Mouse (Mus musculus) mouse embryonic stem cell (cell line): Measurements from ENCODE around the gene Igsf9b.

Source experiments
- in situ Hi-C, 2 experiments: fragments of 300-500 bp; cut with MboI; formaldehyde crosslinking; loops; 1 replicate in 1 of 2; 3 replicates in 1 of 2; pipeline ENCODE4 v1.14.3; 2019 to 2020; ENCODE audit warnings: low sequenced_read_pairs in 2 of 2, low pct_unique_long_range_greater_than_20kb in 1 of 2, mixed read lengths in 1 of 2; ENCODE audit not compliant: unreplicated experiment in 1 of 2

Igsf9b gene

DNA sequence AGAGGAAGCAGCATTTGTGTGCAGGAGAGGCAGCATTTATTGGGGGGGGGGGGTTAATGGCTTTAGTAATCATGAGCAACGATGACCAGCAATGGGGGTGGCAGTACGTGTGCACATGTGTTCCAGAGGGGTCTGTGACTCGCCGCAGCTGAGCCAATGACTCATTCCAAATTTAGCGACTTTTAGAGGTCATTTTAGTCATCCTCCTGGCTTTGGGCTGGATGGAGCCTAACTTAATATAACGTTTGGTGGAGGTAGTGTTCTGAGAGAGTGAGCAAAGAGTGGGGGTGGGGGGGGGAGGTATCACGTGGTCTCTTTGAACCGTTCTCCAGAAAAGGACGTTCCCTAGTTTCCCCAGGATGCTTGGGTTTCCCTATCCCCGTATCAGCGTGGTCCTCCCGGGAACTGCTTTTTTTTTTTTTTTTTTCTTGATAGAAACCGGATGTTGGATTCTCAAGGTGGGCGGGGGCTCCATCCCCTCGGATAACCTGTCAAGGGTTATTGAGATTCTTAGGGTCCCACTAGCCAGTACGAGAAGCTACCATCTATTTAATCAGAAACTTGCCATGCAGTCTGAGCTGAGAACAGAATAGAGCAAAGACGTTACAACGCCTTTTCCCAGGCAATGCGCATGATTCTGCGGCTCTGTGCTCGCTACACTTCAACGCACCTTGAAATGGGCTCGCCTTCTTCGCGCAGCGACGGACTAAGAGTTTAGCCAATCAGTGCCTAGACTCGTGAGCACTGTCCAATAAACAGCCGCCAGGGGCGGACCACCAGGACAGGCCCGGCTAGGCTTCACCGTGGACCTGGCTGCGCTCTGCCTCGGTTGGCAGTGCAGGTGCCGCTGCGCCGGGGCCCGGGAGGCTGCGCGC, at the start of gene Igsf9b:
Gene Igsf9b, plus strand, starts transcription at position 794 of the 875 bp plus-strand sequence.
- in situ Hi-C loops = no loop called here

DNA sequence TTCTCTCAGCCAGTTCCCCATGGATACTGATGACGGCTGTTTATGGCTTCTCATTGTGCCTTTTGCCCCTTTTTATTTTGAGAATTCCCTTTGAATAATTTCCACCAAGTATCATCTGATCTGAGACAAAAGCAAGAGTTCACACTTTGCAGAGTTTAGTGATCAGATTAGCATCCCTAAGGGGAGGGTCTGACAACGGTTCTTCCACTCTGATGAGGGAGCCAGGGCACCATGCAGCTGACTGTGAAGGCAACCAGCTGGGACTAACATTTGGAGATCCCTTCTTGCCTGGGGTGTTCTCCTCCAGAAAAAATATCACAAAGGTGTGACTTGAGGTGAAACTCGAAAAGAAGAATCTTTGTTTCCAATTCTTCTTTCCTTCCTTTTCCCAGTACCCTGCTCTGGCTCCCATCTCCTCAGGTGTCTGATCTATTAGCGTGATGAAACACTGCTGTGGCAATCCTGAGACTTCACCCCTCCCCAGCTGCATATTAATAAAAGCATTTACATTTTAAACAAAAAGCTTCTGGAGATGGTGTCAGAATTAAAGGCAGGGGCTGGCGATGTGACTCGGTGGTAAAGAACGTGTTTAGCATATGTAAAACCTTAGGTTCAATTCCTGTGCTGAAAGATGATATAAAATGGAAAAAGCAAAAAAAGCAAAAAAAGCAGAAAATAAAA, 46.8 kb upstream of the Igsf9b start:
- in situ Hi-C loops = no loop called here

DNA sequence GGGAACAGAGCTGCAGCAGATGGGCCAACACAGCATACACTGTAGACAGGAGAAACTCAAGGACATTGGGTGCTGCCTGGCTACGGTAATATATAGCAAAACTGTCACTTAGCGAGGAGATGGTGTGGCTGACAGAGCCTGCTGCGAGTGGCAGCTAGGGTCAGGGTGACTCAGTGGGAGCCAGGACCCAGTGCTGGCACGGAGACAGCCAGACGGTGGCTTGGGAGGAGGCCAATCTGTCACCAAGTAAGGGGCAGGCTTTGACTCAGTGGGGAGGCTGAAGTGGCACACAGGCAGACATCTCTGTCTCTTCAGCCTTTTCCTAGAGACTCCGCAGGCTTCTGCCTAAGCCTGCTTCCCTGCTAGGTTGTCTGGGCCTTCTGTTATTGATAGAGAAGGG, 42.5 kb upstream of the Igsf9b start:
- in situ Hi-C loops = no loop called here

DNA sequence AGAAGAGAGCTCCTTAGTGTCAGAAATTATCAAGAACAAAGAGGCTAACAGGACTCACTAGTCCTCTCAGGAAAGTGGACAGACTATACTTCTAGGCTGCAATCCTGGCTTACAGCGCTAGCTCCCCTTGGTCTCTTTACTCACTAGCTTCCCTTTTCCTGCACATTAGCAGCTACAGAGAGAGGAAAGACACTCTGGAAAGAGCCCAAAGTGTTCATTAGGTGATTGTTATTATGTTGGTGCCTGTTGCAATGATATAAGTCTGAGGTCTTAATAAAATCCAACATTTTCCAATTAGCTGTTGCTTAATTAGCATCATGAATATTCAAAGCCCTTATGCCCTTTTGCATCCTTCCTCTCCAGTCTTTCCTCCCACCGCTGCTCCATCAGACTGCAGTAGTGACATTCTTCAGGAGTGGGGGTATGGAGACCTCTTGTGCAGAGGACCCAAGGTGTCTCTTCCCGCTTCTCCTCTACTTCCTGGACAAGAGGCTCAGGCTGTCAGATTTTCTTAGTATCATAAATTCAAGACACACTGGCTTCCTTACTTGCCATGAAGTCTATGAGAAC, 38.5 kb upstream of the Igsf9b start:
- in situ Hi-C loops = no loop called here

DNA sequence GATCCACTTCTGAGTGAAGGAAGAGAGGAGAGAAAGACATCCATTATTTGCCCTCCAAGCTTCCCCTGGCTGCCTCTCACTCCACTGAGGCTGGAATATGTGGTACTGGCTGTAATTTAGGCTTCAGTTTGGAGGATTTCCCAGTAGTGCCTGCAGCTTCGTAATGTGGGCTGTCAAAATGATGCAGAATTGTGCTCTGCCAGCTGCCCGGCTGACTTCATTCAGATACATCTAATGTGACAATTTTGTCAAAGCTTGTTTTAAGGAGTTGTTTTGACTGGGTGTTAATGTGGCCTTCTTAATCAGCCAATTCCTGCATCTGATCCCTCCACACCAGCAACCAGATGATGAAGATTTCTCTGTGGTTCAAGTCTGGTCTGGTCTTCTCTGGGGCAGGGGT, 37.1 kb upstream of the Igsf9b start:
- in situ Hi-C loops = no loop called here

DNA sequence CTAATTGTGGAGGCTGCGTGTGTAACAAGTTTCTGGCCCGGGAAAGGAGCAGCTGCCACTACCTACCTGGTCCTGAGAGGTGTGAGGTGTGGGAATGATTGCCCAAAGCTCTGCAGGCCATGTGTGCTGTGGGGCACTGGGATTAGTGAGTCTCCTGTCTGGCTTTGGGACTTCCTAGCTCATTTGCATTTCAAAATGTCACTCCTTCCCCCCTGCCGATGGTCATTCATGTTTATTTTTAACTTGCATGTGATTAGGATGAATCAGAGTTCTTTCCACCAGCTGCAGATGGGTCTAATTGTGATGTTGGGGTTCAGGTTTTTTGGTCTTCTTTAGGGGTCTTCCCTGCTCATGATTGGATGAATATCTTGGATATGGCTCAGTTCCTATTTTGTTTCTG, 34.0 kb upstream of the Igsf9b start:
- in situ Hi-C loops = no loop called here

DNA sequence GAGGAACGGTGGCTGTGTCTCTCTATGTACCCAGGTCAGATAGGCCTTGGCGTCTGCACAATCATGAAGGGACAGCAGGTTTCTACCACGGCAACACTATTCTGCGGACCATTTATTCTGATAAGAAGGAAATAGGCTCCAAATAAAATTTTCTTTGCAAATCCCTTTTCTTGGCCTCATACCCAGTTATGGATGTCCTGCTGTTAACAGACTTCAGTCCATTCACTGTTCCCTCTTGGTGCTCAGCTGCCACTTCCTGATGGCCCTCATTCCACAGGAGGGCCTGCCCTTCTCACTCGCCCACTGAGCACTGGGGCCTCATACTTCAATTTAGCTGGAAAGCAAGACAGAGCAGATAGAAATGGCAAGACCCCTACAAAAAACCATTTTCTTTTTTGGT, 31.1 kb upstream of the Igsf9b start:
- in situ Hi-C loops = no loop called here

DNA sequence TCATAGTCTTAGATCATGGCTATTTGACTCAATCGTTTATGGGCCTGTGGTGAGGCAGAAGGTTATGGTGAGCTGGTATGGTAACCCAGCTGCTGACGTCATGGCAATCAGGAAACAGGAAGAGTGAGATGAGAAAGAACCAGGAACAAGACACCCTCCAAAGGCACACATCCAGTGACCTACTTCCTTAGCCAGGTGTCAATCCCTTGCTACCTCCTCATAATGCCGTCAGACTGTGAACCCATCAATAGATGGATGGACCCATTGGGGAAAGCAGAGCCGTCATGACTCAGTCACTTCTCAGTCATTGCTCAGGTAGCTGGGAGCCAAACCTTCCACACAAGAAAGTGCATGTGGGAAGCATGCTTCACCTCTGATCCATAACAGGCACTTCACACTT, 30.5 kb upstream of the Igsf9b start:
- in situ Hi-C loops = no loop called here

DNA sequence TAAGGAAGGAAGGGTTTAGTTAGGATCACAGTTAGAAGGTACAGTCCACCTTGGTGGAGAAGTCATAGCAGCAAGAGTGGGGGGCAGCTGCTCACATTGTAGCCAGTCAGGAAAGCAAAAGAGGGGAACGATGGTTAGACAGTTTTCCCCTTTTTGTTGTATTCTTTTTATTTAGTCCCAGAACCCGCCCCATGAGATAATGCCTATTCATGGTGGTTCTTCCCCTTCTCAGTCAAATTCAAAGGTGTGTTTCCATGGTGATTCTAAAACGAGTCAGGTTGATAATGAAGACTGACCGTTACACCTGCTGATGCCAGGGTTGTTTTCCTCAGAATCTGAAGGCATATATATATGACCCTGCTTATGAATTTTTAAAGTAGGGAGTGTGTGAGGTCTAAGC, 29.7 kb upstream of the Igsf9b start:
- in situ Hi-C loops = no loop called here

DNA sequence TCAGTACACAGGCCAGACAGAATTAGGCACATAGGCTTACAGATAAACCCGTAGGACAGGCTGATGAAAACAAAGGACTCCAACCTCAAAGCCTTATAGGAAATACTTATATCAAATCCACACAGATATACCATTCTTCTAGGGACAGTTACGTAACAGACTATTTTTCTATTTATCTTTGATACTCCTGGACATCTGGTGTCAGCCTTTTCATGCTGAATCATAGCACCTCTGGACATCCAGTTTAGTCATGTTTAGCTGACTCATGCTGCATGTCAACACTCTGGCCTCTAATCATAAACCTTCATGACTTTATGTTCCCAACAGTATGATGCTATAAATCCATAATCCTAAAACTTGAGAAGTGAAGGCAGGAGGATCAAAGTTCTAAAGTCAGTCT, 29.1 kb upstream of the Igsf9b start:
- in situ Hi-C loops = no loop called here

DNA sequence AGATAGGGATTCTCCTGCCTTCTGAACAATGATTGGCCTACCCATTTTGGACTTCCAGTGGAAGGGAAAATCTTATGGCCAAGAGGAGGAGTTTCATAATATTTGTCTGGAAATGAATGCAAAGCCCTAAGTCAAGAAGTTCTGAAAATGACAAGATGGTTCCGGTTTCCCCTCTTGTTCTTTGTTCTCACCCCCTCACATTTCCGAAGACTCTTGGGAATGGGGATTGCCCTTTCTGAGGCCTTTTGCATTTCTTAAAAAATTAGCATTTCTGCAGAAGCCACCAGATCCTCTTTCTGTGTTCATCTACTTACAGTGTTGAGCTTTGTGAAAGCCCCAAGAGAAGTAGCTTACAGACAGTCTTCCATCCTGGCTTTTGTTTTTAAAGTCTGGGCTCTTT, 27.1 kb upstream of the Igsf9b start:
- in situ Hi-C loops = no loop called here

DNA sequence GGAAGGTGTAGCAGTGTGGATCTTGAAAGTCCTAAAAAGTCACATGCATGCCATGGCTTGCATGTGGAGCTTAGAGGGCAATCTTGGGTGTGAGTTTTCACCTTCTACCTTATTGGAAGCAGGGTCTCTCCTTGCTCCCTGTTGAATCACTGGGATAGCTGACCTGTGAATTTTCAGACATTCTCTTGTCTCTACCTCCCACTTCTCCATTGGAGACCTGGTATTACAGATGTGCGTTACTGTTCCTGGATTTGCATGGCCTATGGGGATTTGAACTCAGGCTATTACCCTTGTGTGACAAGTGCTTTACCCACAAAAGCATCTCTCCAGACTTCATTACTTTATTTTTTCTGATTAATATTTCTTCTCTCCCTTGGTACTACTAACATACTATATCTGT, 26.1 kb upstream of the Igsf9b start:
- in situ Hi-C loops = no loop called here

DNA sequence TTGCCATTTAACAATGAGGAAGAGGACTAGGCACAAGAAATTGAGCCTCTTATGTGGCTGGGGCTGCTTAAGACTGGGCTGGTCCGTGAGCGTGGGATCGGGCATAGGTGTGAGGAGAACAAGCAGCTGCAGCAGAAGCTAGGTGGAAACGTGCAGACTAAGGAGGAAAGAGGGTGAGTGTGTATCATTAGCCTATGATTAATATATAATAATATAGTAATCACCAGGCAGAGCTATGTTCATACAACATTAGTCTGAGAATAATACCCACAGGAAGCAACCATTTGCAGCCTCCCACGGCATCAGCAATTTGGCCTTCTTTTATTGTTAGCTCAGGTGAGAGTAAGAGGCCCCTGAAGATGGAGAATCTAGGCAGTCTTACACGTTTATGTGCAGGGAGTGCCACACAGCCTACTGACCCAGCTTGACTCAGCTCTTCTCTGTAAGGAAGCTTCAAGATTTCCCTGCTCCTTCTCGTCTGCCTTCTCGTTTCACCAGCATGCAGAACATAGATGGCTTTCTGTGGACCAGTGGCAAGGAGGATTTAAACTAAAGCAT, 22.6 kb upstream of the Igsf9b start:
- in situ Hi-C loops = no loop called here

DNA sequence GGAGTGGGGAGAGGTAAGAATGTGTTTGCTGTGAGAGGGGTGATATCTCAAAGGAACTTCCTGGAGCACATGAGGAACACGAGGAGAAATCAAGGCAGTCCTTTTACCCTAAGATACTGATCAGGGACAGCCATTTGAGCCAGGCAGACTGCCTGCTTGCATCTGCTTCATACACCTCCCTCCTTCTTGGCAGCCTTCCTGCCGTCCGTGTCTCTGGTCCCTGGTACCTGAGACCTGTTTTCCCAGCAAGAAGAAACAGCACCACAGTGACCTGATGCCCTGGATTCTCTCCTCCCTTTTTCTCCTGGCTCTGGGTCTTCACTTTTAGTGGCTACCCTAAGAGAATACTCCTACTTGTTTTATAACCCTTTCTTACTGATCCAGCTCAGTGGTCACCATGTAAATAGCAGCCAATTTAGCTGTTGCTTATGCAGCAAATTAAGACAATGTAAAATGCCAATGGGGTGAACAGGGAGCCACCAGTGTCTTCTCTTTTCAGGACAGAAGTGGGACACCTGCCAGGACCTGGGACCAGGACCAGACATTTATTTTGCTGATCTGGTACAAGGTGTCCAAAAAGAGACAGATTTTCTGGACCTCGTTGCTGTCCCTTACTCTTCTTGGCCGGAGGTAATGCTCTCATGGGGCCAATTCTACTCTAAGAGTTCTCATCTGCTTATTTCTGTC, 21.5 kb upstream of the Igsf9b start:
- in situ Hi-C loops = no loop called here

DNA sequence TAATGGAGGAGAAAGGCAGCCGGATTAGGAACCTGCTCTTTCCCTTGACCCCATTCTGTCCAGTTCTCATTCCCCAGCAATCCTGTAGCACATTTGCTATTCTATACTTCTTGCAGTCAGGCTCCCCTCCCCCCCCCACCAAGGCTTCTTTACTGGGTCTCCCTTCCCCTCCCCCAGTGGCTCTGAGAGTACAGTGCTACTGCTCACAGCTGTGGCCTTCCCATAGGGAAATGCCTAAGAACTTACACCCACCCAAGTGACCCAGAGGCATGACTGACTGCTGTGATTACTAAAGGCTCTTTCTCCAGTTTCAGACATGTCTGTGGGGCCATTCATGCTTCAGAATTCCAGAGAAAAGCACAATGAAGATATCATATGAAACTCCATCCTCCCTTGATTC, 20.0 kb upstream of the Igsf9b start:
- in situ Hi-C loops = no loop called here

DNA sequence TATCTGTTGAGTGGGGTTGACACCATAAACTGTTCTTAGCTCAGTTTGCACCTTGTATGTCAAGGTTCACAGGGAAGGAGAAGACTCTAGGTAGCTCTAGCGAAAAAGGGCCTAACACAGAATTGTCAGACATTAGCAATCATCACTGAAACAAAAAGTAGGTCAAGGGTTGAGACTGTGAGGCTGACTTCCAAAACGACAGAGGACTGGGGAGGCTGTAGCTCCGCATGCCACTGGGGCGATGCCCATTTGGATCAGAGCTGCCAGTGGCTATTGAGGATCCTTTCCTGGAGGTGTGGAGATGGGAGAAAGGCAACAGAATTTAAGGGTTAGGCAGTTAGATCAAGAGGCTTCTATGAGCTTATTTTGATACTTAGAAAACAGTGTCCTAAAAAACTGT, 18.0 kb upstream of the Igsf9b start:
- in situ Hi-C loops = no loop called here

DNA sequence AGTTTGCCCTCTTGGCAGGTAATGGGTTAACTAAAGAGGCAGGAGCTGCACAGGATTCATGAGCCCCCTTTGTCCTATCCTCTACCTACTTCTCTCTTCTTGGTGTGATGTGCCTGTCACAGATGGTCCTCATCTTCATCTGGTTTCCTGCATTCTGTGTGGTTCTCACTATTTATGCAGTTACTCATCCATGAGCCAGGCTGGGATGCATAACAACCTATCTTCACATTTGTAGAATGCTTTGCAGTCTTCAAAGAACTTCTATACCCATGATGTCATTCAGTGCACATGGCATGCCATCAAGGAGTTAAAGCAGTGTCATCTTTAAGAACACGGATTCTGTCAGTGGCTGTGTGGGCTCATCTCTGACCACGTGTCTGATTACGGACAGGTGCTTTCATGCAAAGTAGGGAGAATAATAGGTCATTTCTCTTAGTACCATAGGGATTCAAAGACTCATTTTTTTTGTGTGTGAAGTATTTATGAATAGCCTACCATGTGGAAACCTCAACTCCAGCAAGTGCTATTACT, 13.2 kb upstream of the Igsf9b start:
- in situ Hi-C loops = no loop called here

DNA sequence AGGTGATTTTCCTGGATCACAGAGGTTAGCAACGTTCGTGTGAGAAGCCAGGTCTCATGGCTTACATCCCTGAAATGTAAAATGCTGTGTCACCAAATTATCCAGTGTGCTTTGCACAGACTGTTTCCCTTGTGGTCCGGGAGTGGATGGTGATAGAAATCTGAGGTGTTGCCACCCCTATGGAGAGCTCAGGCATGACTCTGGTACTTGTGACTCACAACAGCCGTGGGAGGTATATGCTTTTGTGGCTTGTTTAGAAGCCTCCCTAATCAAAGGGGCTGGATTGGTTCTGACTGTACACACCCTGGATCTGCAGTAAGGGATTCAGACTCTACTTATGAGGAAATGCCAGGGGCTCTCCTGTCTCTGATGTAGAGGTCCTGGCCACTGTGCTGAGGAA, 12.7 kb upstream of the Igsf9b start:
- in situ Hi-C loops = no loop called here

DNA sequence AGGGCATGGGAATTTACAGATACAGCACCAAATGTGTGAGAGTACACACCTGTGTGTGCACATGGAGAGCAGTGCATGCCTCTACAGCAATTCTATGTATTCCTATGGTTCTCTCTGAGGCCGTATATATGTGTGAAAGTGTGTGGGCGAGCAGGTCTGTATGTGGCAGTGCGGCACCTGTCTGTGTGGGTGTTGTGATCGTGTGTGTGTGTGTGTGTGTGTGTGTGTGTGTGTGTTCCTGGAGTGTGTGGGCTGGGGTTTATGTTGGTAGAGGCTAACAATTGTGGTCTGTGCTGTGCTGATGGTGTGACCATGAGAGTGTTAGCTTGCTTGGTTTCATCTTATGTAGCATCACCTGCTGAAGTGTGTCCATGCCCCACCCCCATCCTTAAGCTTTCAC, 12.1 kb upstream of the Igsf9b start:
- in situ Hi-C loops = no loop called here
